Mouse (Mus musculus): ENCODE results near the gene Mrgpra3.

The Mrgpra3 gene

DNA sequence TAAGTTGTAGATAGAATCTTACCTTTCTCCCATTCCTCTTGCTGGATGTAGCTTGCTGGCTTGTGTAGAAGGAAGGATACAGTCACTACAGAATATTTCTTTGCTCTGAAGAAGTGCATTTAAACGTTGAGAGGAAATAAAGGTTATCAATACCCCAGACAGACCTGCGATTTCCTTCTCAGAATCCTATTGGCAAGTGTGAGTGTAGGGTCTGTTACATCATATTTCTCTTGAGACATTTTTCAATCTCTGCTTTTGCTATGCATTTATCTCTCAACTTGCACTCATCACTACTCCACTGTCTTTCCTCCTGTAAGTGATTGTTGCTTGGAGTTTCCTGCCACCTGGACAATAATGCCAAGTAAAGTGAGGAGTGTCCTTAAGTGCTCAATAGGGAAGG, at the start of gene Mrgpra3:
TSS of gene Mrgpra3 (minus strand) at position 101 of the 400 bp plus-strand sequence.
- no peak for DNase-seq (ENCODE audit: low spot score in 2 of 2)
